Mouse (Mus musculus) adipocyte (in vitro differentiated cells): ENCODE measurements around the gene Filip1l.

Source experiments
- DNase-seq: peaks from one replicate; pipeline ENCODE4 v3.0.0-alpha.2; 2016; ENCODE audit warnings: low spot score

Filip1l gene

GRCm38 (mm10) chr16:57568648-57569404 lies 215.9 kb downstream of the Filip1l start:
- DNase-seq: no peak

GRCm38 (mm10) chr16:57570789-57571311 lies 218.0 kb downstream of the Filip1l start:
- DNase-seq: no peak

GRCm38 (mm10) chr16:57573831-57574230 lies 220.9 kb downstream of the Filip1l start:
- DNase-seq: peak; percentile 38

- no peak for DNase-seq
Measured at GRCm38 (mm10) chr16:57575764-57576388, 223.0 kb downstream of the Filip1l start.

- peak; percentile 51 for DNase-seq
Measured at GRCm38 (mm10) chr16:57577519-57577918, 224.6 kb downstream of the Filip1l start.

- DNase-seq: no peak
Measured at GRCm38 (mm10) chr16:57580041-57580440, 227.1 kb downstream of the Filip1l start.

- no peak for DNase-seq
Measured at GRCm38 (mm10) chr16:57582008-57582407, 229.1 kb downstream of the Filip1l start.

- DNase-seq: no peak
Measured at GRCm38 (mm10) chr16:57585201-57585600, 232.3 kb downstream of the Filip1l start.

- peak; percentile 84 for DNase-seq
Measured at GRCm38 (mm10) chr16:57593422-57594157, 240.7 kb downstream of the Filip1l start.

GRCm38 (mm10) chr16:57597295-57597957 lies 244.5 kb downstream of the Filip1l start:
- no peak for DNase-seq

- no peak for DNase-seq
Measured at GRCm38 (mm10) chr16:57601031-57601430, 248.1 kb downstream of the Filip1l start.

- peak; percentile 89 for DNase-seq
Measured at GRCm38 (mm10) chr16:57606444-57607227, 253.7 kb downstream of the Filip1l start, which contains the start of gene Cmss1. Gene Cmss1 (minus strand): TSS chr16:57606864.

GRCm38 (mm10) chr16:57611768-57612167 lies 258.9 kb downstream of the Filip1l start:
- DNase-seq: peak; percentile 75
